Mouse (Mus musculus) lung, adult 2 months (tissue): ENCODE results near the gene Ggta1.

Experiments used
- CTCF ChIP-seq: fragments of 200-500 bp; IDR thresholded peaks from 2 replicates; pipeline ENCODE4 v1.5.1; 2011; ENCODE audit warnings: mild to moderate bottlenecking, low read length, control low read depth; ENCODE audit not compliant: insufficient read depth
- POLR2A ChIP-seq: fragments of 200-500 bp; IDR thresholded peaks from 2 replicates; pipeline ENCODE4 v1.6.1; 2011; ENCODE audit warnings: low read depth, mild to moderate bottlenecking, control low read depth, low read length, borderline replicate concordance; ENCODE audit errors: extremely low read depth

DNA sequence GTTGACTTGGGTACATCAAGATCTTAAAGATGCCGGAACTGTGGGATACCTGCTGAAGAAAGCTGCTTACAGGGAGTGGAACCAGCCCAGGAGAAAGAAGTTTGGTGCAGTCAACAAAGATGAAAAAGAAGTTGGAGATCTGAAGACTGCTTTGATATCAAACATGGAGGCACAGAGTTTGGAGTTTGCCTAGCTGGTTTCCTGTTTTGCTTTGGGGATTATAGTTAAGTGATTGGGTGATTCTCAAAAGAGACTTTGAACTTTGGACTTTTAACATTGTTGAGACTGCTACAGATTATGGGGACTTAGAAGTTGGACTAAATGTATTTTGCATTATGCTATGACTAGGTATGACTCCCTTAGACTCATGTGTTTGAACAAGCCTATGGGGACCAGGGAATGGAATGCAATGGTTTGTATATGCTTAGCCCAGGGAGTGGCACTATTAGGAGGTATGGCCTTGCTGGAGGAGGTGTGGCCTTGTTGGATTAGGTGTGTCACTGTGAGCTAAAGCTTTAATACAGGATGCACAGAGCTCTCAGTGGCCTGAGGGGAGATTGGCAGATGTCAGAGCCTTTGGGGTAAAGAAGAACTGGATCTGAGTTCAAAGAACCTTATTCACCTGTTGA, 39.2 kb downstream of the Ggta1 start:
- no peak for TF ChIP-seq CTCF
- no peak for TF ChIP-seq POLR2A
